Mouse (Mus musculus): ENCODE results near the gene Cdnf. TPM values are rescaled to one million over a fixed set of nuclear protein-coding genes. Genes with fewer than 3 reads are reported as not detected.

The Cdnf gene
- polyA plus RNA-seq (2014; fragmentation: Nextera tagmentation; extraction: Ambion mirVana) = not detected in 2 replicates

DNA sequence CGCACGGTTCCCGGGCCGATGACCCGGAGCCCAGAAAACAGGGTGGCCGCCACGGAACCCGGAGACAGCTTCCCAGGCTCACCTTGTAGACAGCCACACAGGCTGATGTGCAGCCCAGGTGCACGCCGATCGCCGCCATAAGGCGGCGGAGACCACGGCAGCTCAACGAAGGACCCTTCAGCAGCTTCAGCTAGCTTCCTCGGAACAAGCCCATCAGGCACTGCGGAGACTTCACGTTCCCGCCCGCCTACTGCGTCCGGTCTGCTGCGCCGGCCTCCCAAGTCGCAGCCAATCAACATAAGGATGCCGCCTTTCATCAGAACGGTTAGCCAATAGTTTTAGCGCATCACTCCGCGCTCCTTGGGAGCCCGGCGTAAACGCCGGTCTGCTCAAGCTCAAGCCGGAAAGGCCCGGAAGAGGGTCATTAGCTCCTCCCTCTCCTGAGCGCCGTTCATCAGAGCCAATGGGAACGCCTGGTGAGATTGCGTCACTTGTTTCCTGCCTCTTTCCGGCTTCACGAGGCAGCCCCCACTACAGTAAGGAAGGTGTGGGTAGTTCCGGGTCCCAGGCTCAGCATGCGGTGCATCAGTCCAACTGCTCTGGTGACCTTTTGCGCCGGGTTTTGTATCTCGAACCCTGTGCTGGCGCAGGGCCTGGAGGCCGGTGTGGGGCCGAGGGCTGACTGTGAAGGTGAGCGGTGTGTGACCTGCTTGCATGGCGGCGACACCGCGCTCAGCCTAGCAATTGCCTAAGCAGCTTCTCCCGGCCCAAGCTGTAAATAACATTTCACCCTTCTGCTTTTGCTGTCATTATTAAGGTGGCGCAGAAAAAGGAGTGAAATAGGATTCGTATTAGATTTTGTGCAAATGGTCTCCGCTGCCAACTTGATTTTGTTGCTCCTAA, at the start of gene Cdnf, which contains the start of the genes Gm45902 and Hspa14:
Cdnf (plus strand) TSS at position 479 of the 903 bp plus-strand sequence.
Gm45902 (minus strand) TSS at position 239 of the 903 bp plus-strand sequence.
Hspa14 (minus strand) TSS at position 263 of the 903 bp plus-strand sequence.
- DNase-seq (ENCODE audit: low spot score) (peak; percentile 94), ATAC-seq (ENCODE audit: insufficient number of reproducible peaks, low FRiP score, low TSS enrichment, low read depth) (peak; percentile 100)
- Histone ChIP-seq H3K9me3 (ENCODE audit: control insufficient read depth, low read length) (no peaks in the 10 kb centered on the region), H3K4me1 (ENCODE audit: control insufficient read depth, insufficient read depth, low read length) (0 out of 2 replicates have a peak, but pooled peaks cover 6% of the 10 kb centered on the region), H3K27ac (replicated peaks; ENCODE audit: low read depth, low read length) (0 out of 2 replicates have a peak within 1 kb of the TSS, but pooled peaks have one; percentile 56), H3K27me3 (ENCODE audit: control insufficient read depth, insufficient read depth, low read length) (no peaks in the 10 kb centered on the region), H3K9ac (ENCODE audit: low read length) (peak within 1 kb of the TSS; percentile 89), H3K4me2 (ENCODE audit: low read depth, severe bottlenecking) (peak within 1 kb of the TSS; percentile 69), H3K36me3 (ENCODE audit: control insufficient read depth, insufficient read depth, low read length) (peaks cover 9% of the 10 kb centered on the region), H3K4me3 (ENCODE audit: low read depth, low read length) (peak within 1 kb of the TSS; percentile 91)
- WGBS = under 1% methylated on average over 60 of the region's 60 CpGs

DNA sequence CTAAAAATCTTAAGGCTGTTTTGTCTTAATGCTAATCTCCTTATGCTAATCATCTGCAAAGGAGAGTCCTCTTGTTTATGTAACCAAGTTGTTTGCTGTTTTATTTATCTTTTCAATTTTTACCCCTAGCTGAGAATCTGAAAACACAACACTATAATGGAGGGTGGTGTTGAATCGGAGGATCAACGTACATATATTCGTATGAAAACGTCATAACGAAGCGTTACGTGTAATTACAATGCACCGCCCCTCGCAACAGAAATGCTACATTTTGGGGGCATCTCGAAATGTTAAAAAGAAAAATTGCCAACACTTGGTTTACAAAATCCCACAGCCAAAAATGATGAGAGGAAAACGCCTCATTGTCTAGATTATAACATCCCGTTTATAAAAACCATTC, 38.9 kb upstream of the Cdnf start:
- no peak for DNase-seq (ENCODE audit: low spot score)
- H3K27me3 ChIP-seq (ENCODE audit: control insufficient read depth, insufficient read depth, low read length) = no peaks in the 10 kb centered on the region
- under 1% methylated on average over 12 of the region's 12 CpGs for WGBS

DNA sequence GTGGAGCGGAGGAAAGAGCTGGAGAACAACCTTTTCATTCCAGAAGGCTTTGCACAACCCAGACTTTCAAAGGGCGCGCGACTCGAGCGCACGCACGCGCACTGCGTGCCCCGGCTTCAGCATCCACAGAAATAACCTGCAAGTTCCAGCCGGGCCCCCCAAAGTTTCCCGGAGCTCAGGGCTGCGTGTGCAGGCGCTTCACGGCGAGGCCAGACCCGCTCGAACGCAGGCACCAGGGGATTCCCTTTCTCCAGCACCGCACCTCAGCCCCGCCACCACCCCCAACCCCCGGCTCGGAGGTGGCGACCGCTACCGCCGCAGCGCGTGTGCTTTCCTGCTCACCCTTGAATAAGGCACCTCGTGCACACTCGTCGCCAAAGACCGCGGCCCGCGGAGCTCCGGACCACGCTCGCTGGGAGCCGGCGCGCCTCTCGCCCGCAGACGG, 38.4 kb upstream of the Cdnf start:
- no peaks in the 10 kb centered on the region for H3K27me3 ChIP-seq (ENCODE audit: control insufficient read depth, insufficient read depth, low read length)
- H3K9me3 ChIP-seq (ENCODE audit: control insufficient read depth, low read length) = peaks cover 2% of the 10 kb centered on the region; the same call in 1 of the 2 replicates
- H3K27ac ChIP-seq (replicated peaks; ENCODE audit: low read depth, low read length) = peak overlapping the region; percentile 90
- ATAC-seq (ENCODE audit: insufficient number of reproducible peaks, low FRiP score, low TSS enrichment, low read depth) = peak; percentile 71
- H3K4me3 ChIP-seq (ENCODE audit: low read depth, low read length) = peak overlapping the region; percentile 83
- no peaks in the 10 kb centered on the region; the same call in 1 of the 2 replicates for H3K36me3 ChIP-seq (ENCODE audit: control insufficient read depth, insufficient read depth, low read length)
- DNase-seq (ENCODE audit: low spot score) = peak; percentile 79
- H3K9ac ChIP-seq (ENCODE audit: low read length) = peak overlapping the region; percentile 89
- peak overlapping the region; percentile 68 for H3K4me2 ChIP-seq (ENCODE audit: low read depth, severe bottlenecking)
- WGBS = under 1% methylated on average over 46 of the region's 46 CpGs
- peaks cover 9% of the 10 kb centered on the region; the same call in 1 of the 2 replicates for H3K4me1 ChIP-seq (ENCODE audit: control insufficient read depth, insufficient read depth, low read length)

More for the DNA sequence above, 38.9 kb upstream of the Cdnf start:
- Histone ChIP-seq H3K36me3 (ENCODE audit: control insufficient read depth, insufficient read depth, low read length) (no peaks in the 10 kb centered on the region; the same call in 1 of the 2 replicates), H3K4me2 (ENCODE audit: low read depth, severe bottlenecking) (peak overlapping the region; percentile 68), H3K27ac (replicated peaks; ENCODE audit: low read depth, low read length) (peak overlapping the region; percentile 90), H3K4me1 (ENCODE audit: control insufficient read depth, insufficient read depth, low read length) (peaks cover 9% of the 10 kb centered on the region; the same call in 1 of the 2 replicates), H3K9me3 (ENCODE audit: control insufficient read depth, low read length) (no peaks in the 10 kb centered on the region), H3K4me3 (ENCODE audit: low read depth, low read length) (peak overlapping the region; percentile 83), H3K9ac (ENCODE audit: low read length) (peak overlapping the region; percentile 89)
- no peak for ATAC-seq (ENCODE audit: insufficient number of reproducible peaks, low FRiP score, low TSS enrichment, low read depth)

DNA sequence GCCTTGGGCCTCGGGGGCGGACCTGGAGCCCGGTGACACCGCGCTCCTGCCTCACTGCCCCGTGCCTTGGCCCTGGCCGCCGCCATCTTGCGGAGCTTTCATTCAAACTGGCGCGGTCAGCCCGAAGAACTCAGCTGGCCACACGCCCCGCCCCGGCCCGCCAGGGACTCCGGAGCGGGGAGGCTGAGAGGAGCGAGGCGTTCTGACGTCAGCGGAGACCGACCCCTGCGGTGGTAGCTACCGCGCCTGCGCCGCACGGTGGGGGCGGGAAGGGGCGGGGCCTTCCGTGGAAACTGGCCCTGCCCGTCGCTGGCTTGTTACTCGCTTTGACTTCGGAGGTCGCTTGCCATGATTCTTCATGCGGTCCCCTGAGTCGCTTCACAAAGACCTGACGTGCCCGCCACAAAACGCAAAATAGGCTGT, 38.0 kb upstream of the Cdnf start, which contains the start of gene Suv39h2:
Suv39h2 (minus strand) TSS at position 171 of the 423 bp plus-strand sequence.
- WGBS = under 1% methylated on average over 40 of the region's 42 CpGs
- ATAC-seq (ENCODE audit: insufficient number of reproducible peaks, low FRiP score, low TSS enrichment, low read depth) (peak; percentile 96), DNase-seq (ENCODE audit: low spot score) (peak; percentile 99)
- peak within 1 kb of the TSS; percentile 90 for H3K27ac ChIP-seq (replicated peaks; ENCODE audit: low read depth, low read length)
- peaks cover 9% of the 10 kb centered on the region; the same call in 1 of the 2 replicates for H3K4me1 ChIP-seq (ENCODE audit: control insufficient read depth, insufficient read depth, low read length)
- peaks cover 3% of the 10 kb centered on the region; the same call in 1 of the 2 replicates for H3K9me3 ChIP-seq (ENCODE audit: control insufficient read depth, low read length)
- peak within 1 kb of the TSS; percentile 83 for H3K4me3 ChIP-seq (ENCODE audit: low read depth, low read length)
- H3K36me3 ChIP-seq (ENCODE audit: control insufficient read depth, insufficient read depth, low read length) = no peaks in the 10 kb centered on the region; the same call in 1 of the 2 replicates
- peak within 1 kb of the TSS; percentile 68 for H3K4me2 ChIP-seq (ENCODE audit: low read depth, severe bottlenecking)
- peak within 1 kb of the TSS; percentile 89 for H3K9ac ChIP-seq (ENCODE audit: low read length)
- no peaks in the 10 kb centered on the region for H3K27me3 ChIP-seq (ENCODE audit: control insufficient read depth, insufficient read depth, low read length)

DNA sequence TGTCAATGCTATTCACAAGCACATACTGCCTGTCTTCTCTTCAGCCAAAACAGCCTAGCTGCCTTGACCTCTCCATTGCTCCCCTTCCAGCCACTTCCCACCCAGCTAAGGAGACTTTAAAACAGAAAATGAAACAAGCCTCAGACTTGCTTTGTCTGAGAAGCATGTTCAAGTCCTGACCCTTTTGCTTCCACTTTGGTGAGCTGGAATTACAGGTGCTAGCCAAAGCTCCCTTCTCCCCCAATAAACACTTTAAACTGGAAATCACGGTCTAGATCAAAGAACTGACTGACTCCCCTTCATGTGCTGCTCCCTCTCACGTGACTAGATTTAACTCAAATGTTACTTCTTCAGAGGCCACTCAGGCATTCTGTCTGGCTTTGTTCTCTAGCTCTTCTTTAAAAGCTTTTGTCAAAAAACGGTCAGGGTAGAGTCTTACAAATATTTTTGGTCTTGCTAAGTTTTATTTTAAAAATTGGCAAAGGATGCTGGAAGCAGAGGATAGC, 37.0 kb upstream of the Cdnf start:
- H3K4me1 ChIP-seq (ENCODE audit: control insufficient read depth, insufficient read depth, low read length) = peaks cover 9% of the 10 kb centered on the region; the same call in 1 of the 2 replicates
- H3K9ac ChIP-seq (ENCODE audit: low read length) = no peak overlapping the region
- DNase-seq (ENCODE audit: low spot score) = no peak
- peaks cover 3% of the 10 kb centered on the region; the same call in 1 of the 2 replicates for H3K9me3 ChIP-seq (ENCODE audit: control insufficient read depth, low read length)
- H3K4me3 ChIP-seq (ENCODE audit: low read depth, low read length) = 0 out of 2 replicates have a peak overlapping the region, but pooled peaks have one; percentile 0
- no peak for ATAC-seq (ENCODE audit: insufficient number of reproducible peaks, low FRiP score, low TSS enrichment, low read depth)
- H3K27me3 ChIP-seq (ENCODE audit: control insufficient read depth, insufficient read depth, low read length) = no peaks in the 10 kb centered on the region
- 46% methylated on average over 3 of the region's 3 CpGs for whole genome bisulfite sequencing
- H3K36me3 ChIP-seq (ENCODE audit: control insufficient read depth, insufficient read depth, low read length) = no peaks in the 10 kb centered on the region
- peak overlapping the region; percentile 68; the same call in 1 of the 2 replicates for H3K4me2 ChIP-seq (ENCODE audit: low read depth, severe bottlenecking)
- H3K27ac ChIP-seq (replicated peaks; ENCODE audit: low read depth, low read length) = no peak overlapping the region

DNA sequence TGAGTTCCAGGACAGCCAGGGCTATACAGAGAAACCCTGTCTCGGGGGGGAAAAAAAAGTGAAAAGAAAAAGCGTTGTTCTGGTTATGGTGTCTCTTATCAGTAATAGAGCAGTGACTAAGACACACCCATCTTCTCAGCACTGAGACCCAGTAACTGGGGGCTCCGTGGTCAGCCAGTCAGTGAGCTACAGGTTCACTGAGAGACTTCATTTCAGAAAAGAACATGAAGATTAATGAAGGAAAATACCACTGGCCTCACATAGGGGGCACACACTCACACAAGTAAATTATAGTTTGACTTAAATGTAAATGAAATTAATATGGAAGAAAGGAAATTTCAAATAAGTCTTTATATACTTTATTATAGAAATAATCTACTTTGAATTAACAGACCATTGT, 32.6 kb upstream of the Cdnf start:
- no peak overlapping the region for H3K4me3 ChIP-seq (ENCODE audit: low read depth, low read length)
- DNase-seq (ENCODE audit: low spot score) (no peak), ATAC-seq (ENCODE audit: insufficient number of reproducible peaks, low FRiP score, low TSS enrichment, low read depth) (no peak)
- no peaks in the 10 kb centered on the region for H3K36me3 ChIP-seq (ENCODE audit: control insufficient read depth, insufficient read depth, low read length)
- H3K27ac ChIP-seq (replicated peaks; ENCODE audit: low read depth, low read length) = no peak overlapping the region
- H3K27me3 ChIP-seq (ENCODE audit: control insufficient read depth, insufficient read depth, low read length) = no peaks in the 10 kb centered on the region
- no peak overlapping the region for H3K4me2 ChIP-seq (ENCODE audit: low read depth, severe bottlenecking)
- 0 out of 2 replicates have a peak, but pooled peaks cover 5% of the 10 kb centered on the region for H3K4me1 ChIP-seq (ENCODE audit: control insufficient read depth, insufficient read depth, low read length)
- 81% methylated on average over 3 of the region's 3 CpGs for WGBS
- peaks cover 3% of the 10 kb centered on the region; the same call in 1 of the 2 replicates for H3K9me3 ChIP-seq (ENCODE audit: control insufficient read depth, low read length)
- H3K9ac ChIP-seq (ENCODE audit: low read length) = no peak overlapping the region

DNA sequence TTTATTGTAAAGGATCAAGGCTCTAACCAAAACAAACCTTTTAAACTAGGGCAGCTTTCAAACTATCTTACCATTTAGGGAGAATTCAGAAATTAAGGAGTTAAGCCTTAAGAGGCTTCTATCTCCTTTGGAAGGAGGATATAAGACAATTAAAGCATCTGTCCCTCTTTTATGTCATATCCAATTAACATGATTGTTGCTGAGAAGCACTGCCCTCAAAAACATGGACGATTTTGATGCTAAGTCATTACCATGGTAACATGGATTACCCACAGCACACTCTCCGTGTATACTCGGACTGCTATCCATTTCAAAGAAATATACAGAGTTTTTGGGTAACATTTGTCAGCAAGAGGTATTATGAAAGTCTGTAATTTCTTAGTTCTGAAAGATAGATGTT, 23.0 kb upstream of the Cdnf start:
- WGBS = 89% methylated on average over 3 of the region's 3 CpGs
- Histone ChIP-seq H3K9me3 (ENCODE audit: control insufficient read depth, low read length) (no peaks in the 10 kb centered on the region), H3K27ac (replicated peaks; ENCODE audit: low read depth, low read length) (no peak overlapping the region), H3K4me3 (ENCODE audit: low read depth, low read length) (no peak overlapping the region), H3K27me3 (ENCODE audit: control insufficient read depth, insufficient read depth, low read length) (no peaks in the 10 kb centered on the region), H3K9ac (ENCODE audit: low read length) (no peak overlapping the region), H3K4me1 (ENCODE audit: control insufficient read depth, insufficient read depth, low read length) (no peaks in the 10 kb centered on the region), H3K4me2 (ENCODE audit: low read depth, severe bottlenecking) (no peak overlapping the region), H3K36me3 (ENCODE audit: control insufficient read depth, insufficient read depth, low read length) (peaks cover 13% of the 10 kb centered on the region)
- ATAC-seq (ENCODE audit: insufficient number of reproducible peaks, low FRiP score, low TSS enrichment, low read depth) (no peak), DNase-seq (ENCODE audit: low spot score) (no peak)

Measured in limb, embryonic 11.5 days (tissue).